Mouse (Mus musculus) cerebellum, postnatal 14 days (tissue): ENCODE data around the gene Rex1bd.
A peak's percentile ranks its signal among the peaks of the same experiment; 100 is the strongest.

Experiments
- DNase-seq, 2 experiments: peaks; one replicate each; pipeline ENCODE4 v3.0.0; 2021; ENCODE audit warnings: mixed read lengths in 2 of 2

The Rex1bd gene

GRCm38 (mm10) chr8:70501820-70502529, 4.6 kb downstream of the Rex1bd start:
- peak; percentile 67 to 69 for DNase-seq

GRCm38 (mm10) chr8:70500386-70501301, 5.9 kb downstream of the Rex1bd start:
- peak; percentile 73 for DNase-seq

GRCm38 (mm10) chr8:70495771-70496062, 10.8 kb downstream of the Rex1bd start:
- no peak for DNase-seq

GRCm38 (mm10) chr8:70495001-70495770, 11.4 kb downstream of the Rex1bd start:
- DNase-seq, result peak in 1 of 2 experiments; percentile 32

- peak in 1 of 2 experiments; percentile 24 for DNase-seq
These were observed 12.1 kb downstream of the Rex1bd start for GRCm38 (mm10) chr8:70494416-70494945.

- DNase-seq, result peak in 1 of 2 experiments; percentile 41
These were observed 12.7 kb downstream of the Rex1bd start for GRCm38 (mm10) chr8:70493692-70494415.

GRCm38 (mm10) chr8:70492664-70493640, 13.6 kb downstream of the Rex1bd start, which contains the start of gene Crlf1:
TSS of gene Crlf1 (plus strand) at chr8:70493158.
- DNase-seq, result peak in 1 of 2 experiments; percentile 33

GRCm38 (mm10) chr8:70490880-70491495, 15.6 kb downstream of the Rex1bd start:
- no peak for DNase-seq

- no peak for DNase-seq
These were observed 16.3 kb downstream of the Rex1bd start for GRCm38 (mm10) chr8:70490061-70490879.

- no peak for DNase-seq
These were observed 17.0 kb downstream of the Rex1bd start for GRCm38 (mm10) chr8:70489576-70489975.

GRCm38 (mm10) chr8:70488931-70489470, 17.6 kb downstream of the Rex1bd start:
- no peak for DNase-seq

GRCm38 (mm10) chr8:70487993-70488796, 18.4 kb downstream of the Rex1bd start:
- DNase-seq, result peak in 1 of 2 experiments; percentile 52

- DNase-seq, result peak; percentile 78 to 79
These were observed 19.5 kb downstream of the Rex1bd start, which contains the start of gene Tmem59l for GRCm38 (mm10) chr8:70486941-70487520. TSS of gene Tmem59l (minus strand) at chr8:70487358.

- peak; percentile 69 to 72 for DNase-seq
These were observed 20.3 kb downstream of the Rex1bd start for GRCm38 (mm10) chr8:70486191-70486681.

- no peak for DNase-seq
These were observed 23.6 kb downstream of the Rex1bd start for GRCm38 (mm10) chr8:70482943-70483342.

- no peak for DNase-seq
These were observed 24.6 kb downstream of the Rex1bd start for GRCm38 (mm10) chr8:70481908-70482307.

GRCm38 (mm10) chr8:70477269-70477982, 29.1 kb downstream of the Rex1bd start:
- no peak for DNase-seq
